Mouse (Mus musculus) gastrocnemius, postnatal 25 days (tissue): ENCODE data around the gene Nhsl1. TPM values are rescaled to one million over a fixed set of nuclear protein-coding genes. Genes with fewer than 3 reads are reported as not detected.

Experiments used
- DNase-seq: peaks from one replicate; pipeline ENCODE4 v3.0.0; 2022
- long read RNA-seq, 2 experiments: library from polyadenylated mRNA; stranded (forward); transcript quantifications; one replicate each; pipeline ENCODE4 v2.0.0; 2021
- total RNA-seq, 2 experiments: library from RNA; stranded (reverse); gene quantifications; 1 replicate in 1 of 2; 2 replicates in 1 of 2; pipeline ENCODE4 v1.2.3; 2021

Gene Nhsl1
- 1 to 10 TPM; 5.7 to 6.0 TPM for total RNA-seq
- long read RNA-seq, experiment 1, partial matches to known transcripts, result 0 of 2 reads
- long read RNA-seq, experiment 1, other reads (novel, unspliced or antisense), result 2 of 2 reads
- long read RNA-seq, experiment 2, partial matches to known transcripts, result 3 of 5 reads
- long read RNA-seq, experiment 2, other reads (novel, unspliced or antisense), result 2 of 5 reads

DNA sequence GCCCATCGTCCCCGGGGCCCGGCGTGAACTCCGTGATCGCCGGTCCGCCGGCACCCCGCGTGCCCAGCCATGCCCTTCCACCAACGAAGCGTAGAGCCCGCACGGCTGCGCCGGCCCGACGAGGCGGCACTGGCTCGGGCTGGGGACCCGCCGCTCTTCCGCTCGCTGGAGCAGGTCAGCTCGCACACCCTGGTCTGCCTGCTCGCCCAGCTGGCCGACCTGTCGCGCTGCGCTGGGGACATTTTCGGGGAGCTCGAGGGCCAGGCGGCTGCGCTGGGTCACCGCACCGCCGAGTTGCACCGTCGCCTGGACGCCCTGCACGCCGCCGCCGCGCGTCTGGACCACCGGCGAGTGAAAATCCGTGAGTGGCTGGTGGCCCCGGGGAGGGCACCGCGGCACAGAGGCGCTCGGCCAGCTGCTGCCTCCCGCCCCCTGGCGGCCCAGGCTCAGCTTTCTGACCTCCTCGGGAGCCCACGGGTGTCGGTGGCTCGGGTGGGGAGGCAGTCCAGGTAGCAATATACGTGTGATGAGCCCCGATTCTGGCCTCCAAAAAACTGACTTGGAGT is at the start of gene Nhsl1:
Gene Nhsl1 (plus strand): TSS at position 70 of the 566 bp plus-strand sequence.
- peak; percentile 50 for DNase-seq

DNA sequence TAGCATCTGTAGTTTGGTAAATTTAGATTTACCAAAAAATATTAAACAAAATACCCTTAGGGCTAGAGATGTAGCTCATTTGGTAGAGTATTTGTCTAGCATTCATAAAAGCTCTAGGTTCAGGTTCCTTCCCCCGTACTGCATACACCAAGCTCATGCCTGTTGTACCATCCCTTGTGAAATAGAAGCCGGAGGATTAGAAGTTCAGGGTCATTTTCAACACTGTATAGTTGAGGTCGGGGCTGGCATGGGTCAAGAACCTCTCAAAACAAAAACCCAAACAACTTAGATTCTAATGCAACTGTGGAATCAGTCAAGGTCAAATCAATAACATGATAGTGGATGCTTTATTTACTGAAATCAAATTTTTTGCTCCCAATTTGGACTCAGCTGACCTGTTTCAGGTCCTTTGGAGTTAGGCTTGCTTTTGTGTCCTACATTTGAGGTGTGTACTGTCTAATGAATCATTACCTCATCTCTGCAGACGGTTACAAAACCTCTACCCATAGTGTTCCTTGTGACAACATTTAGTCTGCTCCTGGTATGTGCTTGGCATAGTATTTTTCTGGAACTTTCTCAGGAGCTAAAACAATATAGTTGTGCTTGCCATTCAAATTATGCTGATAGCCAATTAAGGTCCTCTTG is 42.6 kb upstream of the Nhsl1 start:
- no peak for DNase-seq

GRCm38 (mm10) chr10:18283991-18284390 is 34.8 kb upstream of the Nhsl1 start:
- DNase-seq, result no peak

DNA sequence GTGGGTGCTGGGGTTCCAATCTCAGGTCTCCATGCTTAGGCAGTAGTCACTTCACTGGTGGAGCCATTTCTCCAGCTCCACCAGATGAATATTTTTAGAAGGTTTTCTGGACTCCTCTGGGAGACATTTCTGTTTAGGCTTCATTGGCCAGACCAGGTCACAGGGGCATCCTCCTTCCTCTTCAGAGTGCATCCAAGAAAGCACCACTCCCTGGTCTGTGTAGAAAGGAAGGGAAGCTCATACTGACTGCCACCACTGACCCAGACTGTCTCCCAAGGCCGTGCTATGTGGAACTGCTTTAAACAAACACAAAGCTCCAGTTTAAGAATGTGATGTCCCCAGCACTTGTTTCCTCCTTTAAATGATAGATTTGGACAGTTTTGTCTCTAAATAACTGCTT is 29.3 kb upstream of the Nhsl1 start:
- DNase-seq, result no peak

DNA sequence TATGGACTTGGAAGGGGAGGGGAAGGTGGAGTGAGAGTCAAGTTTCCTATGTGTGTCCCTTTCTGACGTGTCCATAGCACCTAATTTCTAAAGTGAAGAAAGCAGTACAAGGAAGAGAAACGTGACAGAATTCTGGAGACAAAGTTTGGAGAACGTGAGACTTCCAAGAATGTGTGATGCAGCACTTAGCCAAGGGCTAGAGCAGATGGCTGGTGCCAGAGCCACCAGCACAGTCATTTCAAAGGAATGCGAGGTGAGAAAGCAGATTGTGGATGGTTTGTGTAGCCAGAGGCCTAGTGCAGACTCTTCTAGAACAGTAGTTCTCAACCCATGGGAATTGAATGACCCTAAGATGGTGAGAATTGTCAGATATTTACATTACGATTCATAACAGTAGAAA is 13.7 kb upstream of the Nhsl1 start:
- no peak for DNase-seq

DNA sequence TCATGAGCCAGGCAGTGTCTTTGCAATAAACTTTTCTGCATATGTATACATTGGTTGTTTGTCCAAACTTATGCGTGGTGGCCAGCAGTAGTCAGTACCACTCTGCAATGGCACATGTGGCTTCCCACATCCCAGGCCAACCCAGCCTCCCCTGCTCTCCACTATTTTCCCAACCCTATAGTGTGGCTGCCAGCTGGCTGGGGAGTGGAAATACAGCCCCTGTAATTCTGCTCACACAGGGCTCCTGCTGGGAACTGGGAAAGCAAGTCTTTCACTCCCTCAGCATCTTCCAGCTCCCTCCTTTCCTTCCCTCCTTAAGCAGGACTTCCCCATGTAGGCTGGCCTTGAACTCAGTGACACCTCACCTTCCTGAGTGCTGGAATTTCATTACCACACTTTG is 3.7 kb upstream of the Nhsl1 start:
- DNase-seq, result no peak

GRCm38 (mm10) chr10:18317521-18317920 is 1.3 kb upstream of the Nhsl1 start:
- no peak for DNase-seq

DNA sequence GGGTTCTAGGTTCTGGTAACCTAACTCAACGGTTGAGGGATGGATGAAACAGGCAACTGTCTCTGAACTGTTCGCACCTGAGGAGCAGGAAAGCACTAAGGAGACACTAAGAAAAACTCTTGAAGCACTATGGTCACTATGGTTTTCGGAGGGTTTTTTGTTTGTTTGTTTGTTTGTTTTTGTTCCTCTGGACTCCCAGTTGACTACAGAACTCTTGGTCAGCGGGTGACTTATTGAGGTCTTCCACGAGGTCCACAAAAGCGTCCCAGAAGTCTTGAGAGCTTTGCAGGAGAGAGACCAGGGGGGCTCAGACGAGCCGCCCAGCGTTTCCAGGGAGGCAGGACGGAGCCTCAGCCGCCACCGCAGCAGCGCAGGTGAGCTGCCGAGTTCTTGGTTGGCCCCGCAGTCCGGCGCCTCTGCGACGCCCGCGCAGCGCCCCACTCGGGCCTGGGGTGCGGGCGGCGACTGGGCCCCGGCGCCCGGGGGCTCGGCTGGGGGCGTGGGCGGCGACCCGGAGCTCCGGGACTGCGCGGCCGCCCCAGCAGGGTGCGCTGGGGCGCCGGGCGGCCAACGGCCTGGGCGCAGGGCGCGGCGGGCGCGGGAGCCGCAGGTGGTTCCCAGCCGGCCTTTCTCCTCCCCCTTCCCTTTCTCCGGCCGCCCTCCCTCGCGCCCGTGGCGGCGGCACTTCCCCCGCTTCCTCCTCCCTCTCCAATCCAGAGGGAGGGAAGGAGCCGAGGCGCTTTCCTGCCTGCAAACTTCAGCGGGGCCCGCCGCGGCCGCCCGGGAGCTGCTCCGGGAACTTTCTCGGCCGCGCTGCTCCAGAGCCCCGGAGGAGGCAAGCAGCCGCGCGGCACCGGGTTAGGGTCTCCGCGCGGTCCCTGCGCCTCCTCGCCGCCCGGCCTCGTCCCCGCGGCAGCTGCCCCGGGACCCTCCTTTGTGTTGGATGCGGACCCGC is 547 bp upstream of the Nhsl1 start:
- DNase-seq, result peak; percentile 40

DNA sequence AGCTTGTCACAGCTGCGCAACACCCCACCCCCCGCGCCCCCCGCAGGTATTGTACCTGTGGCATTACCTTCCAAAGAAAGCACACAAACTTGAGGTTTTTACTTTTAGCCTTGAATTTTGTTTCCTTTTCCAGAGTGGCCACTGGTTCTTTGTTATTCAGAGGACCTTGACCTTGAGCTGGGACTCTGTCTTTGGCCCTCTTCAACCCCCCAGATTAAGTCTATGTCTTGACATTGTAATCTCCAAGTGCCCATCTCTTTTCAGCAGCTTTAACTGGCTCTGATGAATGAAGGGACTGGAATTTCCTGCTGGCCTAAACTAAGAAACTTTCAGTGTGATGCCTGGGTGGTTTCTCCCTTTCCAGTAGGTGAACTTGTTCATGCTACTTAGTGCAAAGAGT is 906 bp downstream of the Nhsl1 start:
- DNase-seq, result no peak

DNA sequence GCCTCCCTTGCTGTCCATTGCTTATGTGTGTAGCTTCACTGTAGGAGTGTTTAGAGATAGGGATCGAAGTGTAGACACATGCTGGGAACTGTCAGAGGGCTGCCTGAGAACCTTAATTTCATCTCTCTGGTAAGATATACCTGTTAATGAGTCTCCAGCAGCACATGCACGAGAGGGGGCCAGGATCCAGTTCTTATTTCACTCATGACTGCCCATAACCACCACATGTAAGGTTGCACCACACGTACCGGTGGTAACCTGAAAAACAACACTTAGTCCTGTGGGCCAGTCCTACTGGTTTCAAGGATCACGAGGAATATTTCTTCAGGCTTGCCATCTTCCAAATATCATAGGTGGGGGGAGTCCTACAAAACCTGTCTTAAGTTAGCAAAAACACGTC is 3.1 kb downstream of the Nhsl1 start:
- DNase-seq, result no peak

DNA sequence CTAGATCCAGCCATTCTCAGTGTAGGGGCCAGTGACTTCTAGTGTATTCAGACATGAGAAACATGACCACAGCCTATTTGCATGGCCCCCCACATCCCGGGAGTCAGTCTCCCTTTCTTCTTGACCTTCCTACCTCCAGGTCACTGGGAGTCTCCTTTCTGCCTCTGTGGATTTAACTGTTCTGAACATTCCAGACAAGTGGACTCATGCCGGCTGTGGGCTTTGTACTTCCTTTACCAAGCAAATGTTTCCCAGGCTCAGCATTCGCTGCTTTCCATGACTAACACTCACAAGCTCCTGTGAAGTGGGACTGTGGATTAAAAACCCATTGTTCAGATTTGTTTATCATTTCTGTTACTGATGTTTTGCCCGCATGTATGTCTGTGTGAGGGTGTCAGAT is 4.9 kb downstream of the Nhsl1 start:
- no peak for DNase-seq

- no peak for DNase-seq
Measured at GRCm38 (mm10) chr10:18328331-18328908, 9.6 kb downstream of the Nhsl1 start.

DNA sequence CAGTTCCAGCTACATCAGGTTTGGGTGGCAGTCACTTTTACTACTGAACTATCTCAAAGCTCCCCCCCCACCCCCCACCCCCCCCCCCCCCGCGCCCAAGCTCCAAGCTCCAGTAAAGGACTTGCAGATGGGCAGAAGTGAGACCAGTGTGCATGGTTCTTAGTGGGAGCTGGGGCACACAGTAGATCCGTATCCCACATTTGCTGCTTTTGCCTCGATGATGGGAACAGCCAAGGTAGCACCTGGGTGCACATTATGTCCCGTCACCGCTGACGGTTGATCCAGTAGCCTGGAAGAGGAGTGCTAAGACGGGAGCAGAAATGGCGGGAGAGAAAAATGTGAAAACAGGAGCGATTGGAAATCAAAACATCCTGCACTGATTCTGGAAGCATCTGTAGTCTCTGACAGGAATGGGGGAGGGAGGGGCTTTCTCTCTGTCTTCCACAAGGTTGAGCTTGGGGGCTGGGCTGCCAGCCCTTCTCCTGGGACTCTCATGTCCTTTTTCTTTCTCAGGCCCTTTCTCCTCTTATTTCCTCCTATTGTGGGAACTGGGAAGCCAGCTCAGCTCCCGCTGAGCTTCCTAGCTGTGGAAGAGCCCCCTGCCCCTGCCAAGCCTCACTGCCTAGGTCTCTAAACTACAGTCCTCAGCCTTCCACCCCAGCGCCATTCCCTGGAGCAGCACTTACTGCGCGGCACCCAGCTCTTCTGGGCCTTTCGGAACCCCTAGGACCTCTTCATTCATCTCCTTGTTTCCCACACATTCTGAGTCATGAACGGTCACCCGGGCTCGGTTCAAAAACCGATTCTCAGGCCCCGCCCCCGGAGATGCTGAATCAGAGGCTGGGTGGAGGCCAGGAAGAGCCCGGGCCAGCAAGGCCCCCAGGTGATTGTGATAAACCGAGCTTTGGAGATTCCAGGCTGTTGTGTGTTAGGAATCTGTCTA is 10.6 kb downstream of the Nhsl1 start:
- DNase-seq, result peak; percentile 16

GRCm38 (mm10) chr10:18330445-18330844 is 11.7 kb downstream of the Nhsl1 start:
- no peak for DNase-seq

DNA sequence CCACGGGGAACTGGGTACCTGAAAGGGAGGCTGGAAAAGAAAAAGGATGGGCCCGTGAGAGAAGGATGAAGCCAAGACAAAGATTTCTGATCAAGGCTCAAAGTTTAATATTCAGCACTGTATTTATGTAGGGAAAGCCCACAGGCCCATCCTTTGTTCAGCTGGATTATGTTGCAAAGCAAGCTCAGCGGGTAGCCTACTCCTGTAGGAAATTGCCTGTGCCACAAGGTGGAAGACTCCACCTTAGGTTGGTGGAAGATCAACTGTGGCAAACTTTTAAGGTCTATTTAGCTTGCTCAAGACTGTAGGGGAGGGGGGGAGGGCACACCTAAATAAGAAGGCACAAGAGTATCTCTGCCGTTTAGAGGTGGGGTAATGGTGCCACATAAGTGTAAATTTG is 14.8 kb downstream of the Nhsl1 start:
- no peak for DNase-seq

DNA sequence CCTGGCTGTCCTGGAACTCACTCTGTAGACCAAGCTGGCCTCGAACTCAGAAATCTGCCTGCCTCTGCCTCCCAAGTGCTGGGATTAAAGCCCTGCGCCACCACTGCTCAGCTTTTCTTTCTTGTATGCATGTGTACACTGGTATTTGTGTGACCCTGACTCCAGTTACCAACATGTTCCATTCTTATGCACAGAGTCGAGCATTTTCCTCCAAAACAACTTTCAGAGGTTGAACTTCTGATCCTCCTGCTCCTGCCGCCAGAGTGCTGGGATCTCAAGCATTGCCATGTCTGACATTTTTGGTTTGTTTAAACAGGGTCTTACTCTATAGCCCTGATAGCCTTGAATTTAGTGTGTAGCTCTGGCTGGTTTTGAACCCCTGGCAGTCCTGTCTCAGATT is 15.4 kb downstream of the Nhsl1 start:
- DNase-seq, result no peak

DNA sequence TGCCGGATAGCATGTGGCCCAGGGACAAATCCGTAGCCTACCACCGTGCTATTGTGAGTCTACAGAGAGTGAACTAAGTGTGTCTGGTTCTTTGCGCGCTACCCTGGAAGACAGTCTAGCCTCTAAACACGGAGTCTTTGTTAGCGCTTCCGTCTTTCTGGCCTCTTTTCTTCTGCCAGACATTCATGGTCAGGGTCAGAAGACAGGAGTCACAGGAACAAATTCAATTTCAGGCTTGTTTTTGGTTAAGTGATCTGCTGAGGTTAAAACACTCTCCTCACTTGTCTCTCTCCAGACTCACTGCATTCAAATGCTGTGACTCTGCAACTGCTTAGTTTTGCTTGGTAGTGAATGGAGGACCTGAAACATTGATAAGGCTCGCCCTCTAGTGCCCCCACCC is 15.9 kb downstream of the Nhsl1 start:
- no peak for DNase-seq

GRCm38 (mm10) chr10:18337725-18338124 is 18.9 kb downstream of the Nhsl1 start:
- DNase-seq, result no peak

- no peak for DNase-seq
Measured at GRCm38 (mm10) chr10:18339386-18339785, 20.6 kb downstream of the Nhsl1 start.

- DNase-seq, result no peak
Measured at GRCm38 (mm10) chr10:18340930-18341329, 22.1 kb downstream of the Nhsl1 start.
